Mouse (Mus musculus): ENCODE measurements around the gene Acbd5. TPM values are rescaled to one million over a fixed set of nuclear protein-coding genes. Genes with fewer than 3 reads are reported as not detected.

The Acbd5 gene
- polyA plus RNA-seq, 1 experiment from 2014 or later: 27.4 TPM

DNA sequence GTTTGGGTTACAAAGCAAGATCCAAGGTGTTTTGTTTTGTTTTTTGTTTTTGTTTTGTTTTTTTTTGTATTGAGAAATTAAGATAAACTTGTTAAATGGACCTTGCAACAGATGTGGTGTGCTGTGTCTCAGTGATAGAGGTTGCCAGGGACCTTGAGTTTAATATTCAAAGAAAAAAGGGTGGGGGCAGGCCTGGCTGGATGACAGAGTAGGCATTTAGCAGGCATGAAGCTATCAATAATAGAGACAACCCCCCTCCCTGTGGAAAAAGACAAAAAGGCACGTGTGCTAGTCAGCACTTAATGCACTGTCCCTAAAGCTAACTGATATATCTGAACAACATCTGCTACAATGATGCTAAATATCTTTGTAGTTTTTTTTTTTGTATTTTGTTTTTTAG is 3.4 kb downstream of the Acbd5 start:
- Histone ChIP-seq H3K4me3 (ENCODE audit: low read depth, low read length) (no peak overlapping the region), H3K9me3 (replicated peaks; ENCODE audit: control insufficient read depth, low read length) (no peaks in the 10 kb centered on the region), H3K9ac (replicated peaks; ENCODE audit: low read length) (no peak overlapping the region), H3K4me2 (ENCODE audit: low read depth, low read length) (no peak overlapping the region), H3K4me1 (ENCODE audit: control insufficient read depth, insufficient read depth, low read length) (no peaks in the 10 kb centered on the region), H3K27ac (replicated peaks; ENCODE audit: low read depth, low read length) (no peak overlapping the region), H3K27me3 (ENCODE audit: control insufficient read depth, insufficient read depth, low read length) (no peaks in the 10 kb centered on the region), H3K36me3 (replicated peaks; ENCODE audit: control insufficient read depth, insufficient read depth, low read depth, low read length) (no peaks in the 10 kb centered on the region)
- ATAC-seq (replicated peaks; ENCODE audit: insufficient number of reproducible peaks, low FRiP score, low TSS enrichment, low read depth) (no peak), DNase-seq (ENCODE audit: low spot score) (no peak)
- WGBS: 93% methylated on average over 1 of the region's 1 CpGs

DNA sequence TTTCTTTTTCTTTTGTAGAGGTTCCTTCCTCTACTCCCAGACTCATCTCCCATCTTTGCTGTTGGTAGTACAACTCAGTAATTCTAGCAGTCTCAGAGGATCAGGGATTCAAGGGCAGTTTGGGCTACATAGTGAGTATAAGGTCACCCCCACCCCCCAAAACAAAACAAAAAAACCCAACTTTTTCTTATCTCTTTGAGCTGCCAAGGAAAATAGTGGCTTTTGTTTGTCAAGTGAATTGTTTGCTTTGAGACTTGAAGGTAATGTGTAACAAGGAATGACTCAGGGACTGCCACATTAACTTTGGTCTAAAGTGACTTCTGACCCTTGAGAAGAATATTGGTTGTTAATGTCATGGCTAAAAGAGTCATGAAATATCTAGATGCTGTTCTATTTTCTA is 7.9 kb downstream of the Acbd5 start:
- Histone ChIP-seq H3K27ac (replicated peaks; ENCODE audit: low read depth, low read length) (no peak overlapping the region), H3K9me3 (replicated peaks; ENCODE audit: control insufficient read depth, low read length) (no peaks in the 10 kb centered on the region), H3K4me1 (ENCODE audit: control insufficient read depth, insufficient read depth, low read length) (no peaks in the 10 kb centered on the region), H3K27me3 (ENCODE audit: control insufficient read depth, insufficient read depth, low read length) (no peaks in the 10 kb centered on the region), H3K4me2 (ENCODE audit: low read depth, low read length) (no peak overlapping the region), H3K36me3 (replicated peaks; ENCODE audit: control insufficient read depth, insufficient read depth, low read depth, low read length) (no peaks in the 10 kb centered on the region; the same call in 1 of the 2 replicates), H3K9ac (replicated peaks; ENCODE audit: low read length) (no peak overlapping the region), H3K4me3 (ENCODE audit: low read depth, low read length) (no peak overlapping the region)
- ATAC-seq (replicated peaks; ENCODE audit: insufficient number of reproducible peaks, low FRiP score, low TSS enrichment, low read depth): no peak
- no peak for DNase-seq (ENCODE audit: low spot score)

DNA sequence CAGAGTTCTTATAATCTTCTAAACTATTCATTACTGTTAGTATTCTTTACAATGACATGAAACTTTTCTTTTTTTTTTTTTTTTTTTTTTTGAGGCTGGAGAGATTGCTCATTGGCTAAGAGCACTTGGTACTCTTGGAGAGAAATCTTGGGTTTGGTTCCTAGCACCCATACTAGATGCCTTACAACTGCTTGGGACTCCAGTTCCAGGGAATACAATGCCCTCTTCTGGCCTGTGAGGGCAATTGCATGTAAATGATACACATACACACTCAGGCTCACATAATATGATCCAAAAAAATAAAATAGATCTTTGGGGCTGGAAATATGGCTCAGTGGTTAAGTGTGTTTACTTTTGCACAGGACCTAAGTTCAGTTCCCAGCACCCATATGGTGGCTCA is 8.8 kb downstream of the Acbd5 start:
- H3K4me3 ChIP-seq (ENCODE audit: low read depth, low read length): no peak overlapping the region
- H3K4me1 ChIP-seq (ENCODE audit: control insufficient read depth, insufficient read depth, low read length): no peaks in the 10 kb centered on the region
- no peaks in the 10 kb centered on the region for H3K9me3 ChIP-seq (replicated peaks; ENCODE audit: control insufficient read depth, low read length)
- H3K27ac ChIP-seq (replicated peaks; ENCODE audit: low read depth, low read length): no peak overlapping the region
- DNase-seq (ENCODE audit: low spot score) (no peak), ATAC-seq (replicated peaks; ENCODE audit: insufficient number of reproducible peaks, low FRiP score, low TSS enrichment, low read depth) (no peak)
- H3K4me2 ChIP-seq (ENCODE audit: low read depth, low read length): no peak overlapping the region
- no peaks in the 10 kb centered on the region for H3K27me3 ChIP-seq (ENCODE audit: control insufficient read depth, insufficient read depth, low read length)
- no peaks in the 10 kb centered on the region; the same call in 1 of the 2 replicates for H3K36me3 ChIP-seq (replicated peaks; ENCODE audit: control insufficient read depth, insufficient read depth, low read depth, low read length)
- H3K9ac ChIP-seq (replicated peaks; ENCODE audit: low read length): no peak overlapping the region

DNA sequence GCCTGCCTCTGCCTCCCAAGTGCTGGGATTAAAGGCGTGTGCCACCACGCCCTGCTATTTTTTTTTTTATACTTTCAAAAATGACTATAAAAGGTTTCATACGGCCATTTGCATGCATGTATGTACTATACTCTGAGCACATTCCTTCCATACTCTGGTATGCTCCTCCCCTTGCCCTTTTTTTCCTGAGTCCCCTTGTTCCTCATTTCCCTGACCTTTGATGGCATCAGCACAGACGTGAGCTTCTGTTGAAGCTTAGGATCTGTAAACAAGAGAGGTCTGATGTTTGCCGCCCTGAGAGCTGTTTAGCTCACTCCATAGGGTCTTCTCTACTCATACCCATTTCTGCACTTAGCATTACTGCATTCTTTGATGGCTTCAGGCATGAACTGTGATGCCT is 9.7 kb downstream of the Acbd5 start:
- 84% methylated on average over 5 of the region's 5 CpGs for WGBS
- H3K36me3 ChIP-seq (replicated peaks; ENCODE audit: control insufficient read depth, insufficient read depth, low read depth, low read length): no peaks in the 10 kb centered on the region; the same call in 1 of the 2 replicates
- no peak for DNase-seq (ENCODE audit: low spot score)

DNA sequence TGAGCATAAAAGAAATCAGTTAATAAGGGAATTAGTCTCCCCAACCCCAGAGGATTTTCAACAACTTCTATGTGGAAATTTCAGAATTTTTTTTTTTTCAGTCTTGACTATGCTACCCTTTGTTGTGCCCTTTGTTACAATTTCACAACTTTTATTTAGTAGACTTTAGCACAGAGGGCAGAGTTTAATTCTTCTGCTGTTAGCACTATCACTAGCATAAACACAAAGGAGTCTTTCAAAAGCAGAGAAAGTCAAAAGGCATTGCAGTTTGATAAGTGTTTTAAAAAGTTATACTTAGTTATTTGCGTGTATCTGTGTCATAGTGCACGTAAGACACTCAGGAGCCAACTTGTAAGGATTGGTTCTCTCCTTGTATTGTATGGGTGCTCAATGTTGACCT is 10.6 kb downstream of the Acbd5 start:
- WGBS: 95% methylated on average over 2 of the region's 2 CpGs
- H3K36me3 ChIP-seq (replicated peaks; ENCODE audit: control insufficient read depth, insufficient read depth, low read depth, low read length): no peaks in the 10 kb centered on the region; the same call in 1 of the 2 replicates
- no peaks in the 10 kb centered on the region for H3K4me1 ChIP-seq (ENCODE audit: control insufficient read depth, insufficient read depth, low read length)
- no peak overlapping the region for H3K4me3 ChIP-seq (ENCODE audit: low read depth, low read length)
- no peaks in the 10 kb centered on the region for H3K9me3 ChIP-seq (replicated peaks; ENCODE audit: control insufficient read depth, low read length)
- H3K9ac ChIP-seq (replicated peaks; ENCODE audit: low read length): no peak overlapping the region
- DNase-seq (ENCODE audit: low spot score): no peak
- H3K27ac ChIP-seq (replicated peaks; ENCODE audit: low read depth, low read length): no peak overlapping the region
- H3K4me2 ChIP-seq (ENCODE audit: low read depth, low read length): no peak overlapping the region
- no peak for ATAC-seq (replicated peaks; ENCODE audit: insufficient number of reproducible peaks, low FRiP score, low TSS enrichment, low read depth)
- no peaks in the 10 kb centered on the region for H3K27me3 ChIP-seq (ENCODE audit: control insufficient read depth, insufficient read depth, low read length)

More for the DNA sequence above, 9.7 kb downstream of the Acbd5 start:
- H3K4me2 ChIP-seq (ENCODE audit: low read depth, low read length): no peak overlapping the region
- no peak overlapping the region for H3K27ac ChIP-seq (replicated peaks; ENCODE audit: low read depth, low read length)
- no peaks in the 10 kb centered on the region for H3K9me3 ChIP-seq (replicated peaks; ENCODE audit: control insufficient read depth, low read length)
- no peaks in the 10 kb centered on the region for H3K27me3 ChIP-seq (ENCODE audit: control insufficient read depth, insufficient read depth, low read length)
- H3K9ac ChIP-seq (replicated peaks; ENCODE audit: low read length): no peak overlapping the region
- no peaks in the 10 kb centered on the region for H3K4me1 ChIP-seq (ENCODE audit: control insufficient read depth, insufficient read depth, low read length)
- H3K4me3 ChIP-seq (ENCODE audit: low read depth, low read length): no peak overlapping the region
- no peak for ATAC-seq (replicated peaks; ENCODE audit: insufficient number of reproducible peaks, low FRiP score, low TSS enrichment, low read depth)

DNA sequence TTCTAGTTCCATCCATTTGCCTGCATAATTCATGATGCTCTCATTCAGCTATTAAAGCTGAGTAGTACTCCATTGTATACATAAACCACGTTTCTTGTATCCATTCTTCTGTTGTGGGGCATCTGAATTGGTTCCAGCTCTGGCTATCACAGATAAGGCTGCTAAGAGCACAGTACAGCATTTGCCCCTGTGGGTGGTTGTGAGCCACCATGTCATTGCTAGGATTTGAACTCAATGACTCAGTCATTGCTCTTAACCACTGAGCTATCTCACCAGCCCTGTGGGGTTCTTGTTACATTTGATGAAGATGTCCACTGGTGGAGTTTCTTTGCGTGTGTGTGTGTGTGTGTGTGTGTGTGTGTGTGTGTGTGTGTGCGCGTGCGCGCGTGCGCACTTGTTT is 16.6 kb downstream of the Acbd5 start:
- no peak for ATAC-seq (replicated peaks; ENCODE audit: insufficient number of reproducible peaks, low FRiP score, low TSS enrichment, low read depth)
- Histone ChIP-seq H3K4me3 (ENCODE audit: low read depth, low read length) (no peak overlapping the region), H3K4me1 (ENCODE audit: control insufficient read depth, insufficient read depth, low read length) (no peaks in the 10 kb centered on the region), H3K36me3 (replicated peaks; ENCODE audit: control insufficient read depth, insufficient read depth, low read depth, low read length) (no peaks in the 10 kb centered on the region; the same call in 1 of the 2 replicates), H3K27ac (replicated peaks; ENCODE audit: low read depth, low read length) (no peak overlapping the region), H3K4me2 (ENCODE audit: low read depth, low read length) (no peak overlapping the region), H3K9me3 (replicated peaks; ENCODE audit: control insufficient read depth, low read length) (no peaks in the 10 kb centered on the region), H3K9ac (replicated peaks; ENCODE audit: low read length) (no peak overlapping the region), H3K27me3 (ENCODE audit: control insufficient read depth, insufficient read depth, low read length) (no peaks in the 10 kb centered on the region)
- DNase-seq (ENCODE audit: low spot score): no peak
- WGBS: 92% methylated on average over 8 of the region's 8 CpGs

DNA sequence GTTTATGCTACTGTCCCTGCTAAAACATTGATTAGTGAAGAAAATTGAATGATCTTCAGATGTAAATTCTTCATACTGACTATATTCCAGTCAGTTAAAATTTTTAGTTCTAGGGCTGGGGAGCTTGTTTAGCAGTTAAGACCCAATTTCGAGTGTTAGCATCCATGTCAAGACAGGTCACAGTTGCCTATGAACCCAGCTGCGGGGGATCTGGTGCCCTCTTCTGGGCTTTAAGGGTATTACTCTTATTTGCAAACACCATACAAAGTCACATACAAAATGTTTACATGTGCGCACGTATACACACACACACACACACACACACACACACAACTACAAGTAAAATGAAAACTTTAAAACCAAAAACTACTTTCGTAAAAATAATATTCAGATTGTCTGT is 24.2 kb downstream of the Acbd5 start:
- Histone ChIP-seq H3K4me1 (ENCODE audit: control insufficient read depth, insufficient read depth, low read length) (no peaks in the 10 kb centered on the region), H3K9me3 (replicated peaks; ENCODE audit: control insufficient read depth, low read length) (no peaks in the 10 kb centered on the region), H3K27ac (replicated peaks; ENCODE audit: low read depth, low read length) (no peak overlapping the region), H3K36me3 (replicated peaks; ENCODE audit: control insufficient read depth, insufficient read depth, low read depth, low read length) (no peaks in the 10 kb centered on the region; the same call in 1 of the 2 replicates), H3K4me2 (ENCODE audit: low read depth, low read length) (no peak overlapping the region), H3K9ac (replicated peaks; ENCODE audit: low read length) (no peak overlapping the region), H3K27me3 (ENCODE audit: control insufficient read depth, insufficient read depth, low read length) (no peaks in the 10 kb centered on the region), H3K4me3 (ENCODE audit: low read depth, low read length) (no peak overlapping the region)
- ATAC-seq (replicated peaks; ENCODE audit: insufficient number of reproducible peaks, low FRiP score, low TSS enrichment, low read depth) (no peak), DNase-seq (ENCODE audit: low spot score) (peak; percentile 46)
- WGBS: 51% methylated on average over 5 of the region's 5 CpGs

DNA sequence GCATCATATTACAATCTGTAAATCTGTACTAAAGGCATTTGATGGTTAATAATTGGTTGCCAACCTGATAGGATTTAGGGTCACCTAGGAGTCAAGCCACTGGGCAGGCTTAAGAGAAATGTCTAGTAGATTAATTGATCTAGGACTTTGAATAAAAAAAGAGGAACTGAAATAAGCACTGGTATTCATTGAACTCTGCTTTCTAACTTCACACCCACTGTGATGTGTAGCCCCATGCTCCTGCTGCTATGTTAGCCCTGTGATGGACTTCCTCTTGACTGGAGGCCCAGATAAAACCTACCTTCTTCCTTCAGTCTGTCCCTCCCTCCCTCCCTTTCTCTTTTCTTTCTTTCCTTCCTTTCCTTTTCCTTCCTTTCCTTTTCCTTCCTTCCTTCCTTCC is 29.1 kb downstream of the Acbd5 start:
- no peak overlapping the region for H3K9ac ChIP-seq (replicated peaks; ENCODE audit: low read length)
- no peak overlapping the region for H3K4me3 ChIP-seq (ENCODE audit: low read depth, low read length)
- H3K9me3 ChIP-seq (replicated peaks; ENCODE audit: control insufficient read depth, low read length): no peaks in the 10 kb centered on the region
- H3K27me3 ChIP-seq (ENCODE audit: control insufficient read depth, insufficient read depth, low read length): no peaks in the 10 kb centered on the region
- no peaks in the 10 kb centered on the region; the same call in 1 of the 2 replicates for H3K36me3 ChIP-seq (replicated peaks; ENCODE audit: control insufficient read depth, insufficient read depth, low read depth, low read length)
- no peaks in the 10 kb centered on the region for H3K4me1 ChIP-seq (ENCODE audit: control insufficient read depth, insufficient read depth, low read length)
- H3K4me2 ChIP-seq (ENCODE audit: low read depth, low read length): no peak overlapping the region
- ATAC-seq (replicated peaks; ENCODE audit: insufficient number of reproducible peaks, low FRiP score, low TSS enrichment, low read depth): no peak
- H3K27ac ChIP-seq (replicated peaks; ENCODE audit: low read depth, low read length): no peak overlapping the region
- DNase-seq (ENCODE audit: low spot score): no peak
